Mouse (Mus musculus): ENCODE results near the gene Anapc5.

- TF ChIP-seq POLR2A (IDR thresholded peaks at IDR 0.05; ENCODE audit: borderline replicate concordance, insufficient read depth, low read length), result no peak
- TF ChIP-seq CTCF (IDR thresholded peaks at IDR 0.05; ENCODE audit: borderline replicate concordance, insufficient read depth, low read depth, low read length), result no peak
Observed at GRCm38 (mm10) chr5:122774743-122775611, 46.2 kb downstream of the Anapc5 start.
